Mouse (Mus musculus) forebrain, embryonic 16.5 days (tissue): ENCODE results near the gene Trmo. TPM values are rescaled to one million over a fixed set of nuclear protein-coding genes. Genes with fewer than 3 reads are reported as not detected.
A peak's percentile ranks its signal among the peaks of the same experiment; 100 is the strongest.

Experiments
- ATAC-seq: fragments of 200-750 bp; cut with Nextera tagmentation; 2 replicates; pipeline ENCODE4 v1.8.0; 2017; ENCODE audit warnings: mild to moderate bottlenecking, moderate library complexity
- H3K27ac ChIP-seq: fragments of 300-500 bp; sonication (generic); 2 replicates; pipeline ENCODE4 v1.5.1; 2014; ENCODE audit warnings: low read length, control low read depth
- H3K27me3 ChIP-seq: fragments of 300-500 bp; sonication (generic); replicated peaks from 2 replicates; pipeline ENCODE4 v1.6.1; 2014; ENCODE audit warnings: low read length; ENCODE audit not compliant: control insufficient read depth, insufficient read depth
- H3K36me3 ChIP-seq: fragments of 300-500 bp; sonication (generic); 2 replicates; pipeline ENCODE4 v1.6.1; 2014; ENCODE audit not compliant: control insufficient read depth, insufficient read depth
- H3K4me1 ChIP-seq: fragments of 300-500 bp; sonication (generic); replicated peaks from 2 replicates; pipeline ENCODE4 v1.6.1; 2014; ENCODE audit warnings: low read length; ENCODE audit not compliant: control insufficient read depth, insufficient read depth
- H3K4me2 ChIP-seq: fragments of 300-500 bp; sonication (generic); 2 replicates; pipeline ENCODE4 v1.6.1; 2014; ENCODE audit warnings: mild to moderate bottlenecking, low read length, control low read depth
- H3K4me3 ChIP-seq: fragments of 300-500 bp; sonication (generic); replicated peaks from 2 replicates; pipeline ENCODE4 v1.5.1; 2014; ENCODE audit warnings: mild to moderate bottlenecking, low read length, control low read depth
- H3K9ac ChIP-seq: fragments of 300-500 bp; sonication (generic); replicated peaks from 2 replicates; pipeline ENCODE4 v1.6.1; 2014; ENCODE audit warnings: low read depth, low read length, control low read depth
- H3K9me3 ChIP-seq: fragments of 300-500 bp; sonication (generic); 2 replicates; pipeline ENCODE4 v1.6.1; 2016; ENCODE audit warnings: low read length; ENCODE audit not compliant: control insufficient read depth
- WGBS: fragments of 180-500 bp; shearing (Covaris S2); extraction: QIAGEN DNeasy Blood & Tissue Kit; methylation state at CpG from one replicate; pipeline ENCODE4 v1.1.7; 2014; 5-methylcytosine and 5-hydroxymethylcytosine counted together
- polyA plus RNA-seq: library from polyadenylated mRNA; unstranded; fragments of >200 nt; fragmentation: Nextera tagmentation; extraction: Ambion mirVana; gene quantifications from 2 replicates; pipeline ENCODE4 v1.2.1, GENCODE M21; 2015

Gene Trmo
- polyA plus RNA-seq, 1 experiment from 2014 or later: 13.4 TPM

DNA sequence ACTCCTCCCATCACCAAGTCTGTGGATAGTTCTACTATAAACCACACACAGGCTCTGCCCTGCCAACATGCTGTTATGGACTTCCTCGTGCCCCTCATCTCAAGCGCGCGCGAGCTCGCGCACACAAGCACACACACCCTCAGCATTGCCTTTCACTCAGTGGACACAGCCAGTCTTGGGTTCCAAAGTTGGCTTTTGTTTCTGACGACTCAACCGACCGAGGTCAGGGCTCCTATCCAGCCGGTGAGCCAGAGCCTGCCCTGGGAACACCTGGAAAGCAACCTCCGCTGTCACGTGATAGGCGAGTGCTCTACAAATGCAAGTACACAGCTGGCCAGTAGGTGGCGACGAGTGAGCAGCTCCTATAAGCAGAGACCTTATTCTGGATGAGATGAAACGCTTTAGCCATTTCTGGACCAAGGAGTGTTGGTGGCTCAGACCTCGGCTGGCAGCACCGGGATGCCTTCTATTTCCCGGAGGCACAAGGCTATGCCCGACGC lies 14.3 kb downstream of the Trmo start:
- Histone ChIP-seq H3K27me3 (no peaks in the 10 kb centered on the region), H3K9ac (peak overlapping the region; percentile 39; the same call in 1 of the 2 replicates), H3K27ac (no peak overlapping the region), H3K4me3 (peak overlapping the region; percentile 40), H3K36me3 (peaks cover 16% of the 10 kb centered on the region; the same call in 1 of the 2 replicates), H3K4me1 (peaks cover 7% of the 10 kb centered on the region), H3K9me3 (no peaks in the 10 kb centered on the region), H3K4me2 (peak overlapping the region; percentile 55)
- ATAC-seq: peak; percentile 47; the same call in 1 of the 2 replicates
- 18% methylated on average over 22 of the region's 22 CpGs for WGBS

DNA sequence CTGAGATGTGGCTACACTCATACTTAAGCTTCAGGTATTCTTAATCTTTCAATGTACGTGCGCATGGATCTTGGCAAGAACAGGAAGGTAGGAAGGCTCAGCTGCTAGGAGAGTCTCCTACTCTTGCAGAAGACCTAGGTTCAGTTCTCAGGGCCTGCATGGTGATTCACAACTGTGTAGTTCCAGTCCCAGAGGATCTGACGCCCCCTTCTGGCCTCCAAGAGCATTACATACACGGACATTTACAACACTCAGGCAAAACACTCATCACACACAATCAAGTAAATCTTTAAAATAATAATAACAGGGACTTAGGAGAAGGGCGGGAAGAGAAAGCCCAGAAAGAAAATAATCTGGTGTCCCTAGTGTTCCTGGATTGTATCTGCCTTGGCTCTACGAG lies 14.8 kb downstream of the Trmo start:
- peaks cover 7% of the 10 kb centered on the region for H3K4me1 ChIP-seq
- 55% methylated on average over 6 of the region's 6 CpGs for WGBS
- no peaks in the 10 kb centered on the region for H3K27me3 ChIP-seq
- H3K27ac ChIP-seq: no peak overlapping the region
- H3K9ac ChIP-seq: no peak overlapping the region
- no peaks in the 10 kb centered on the region for H3K9me3 ChIP-seq
- peaks cover 13% of the 10 kb centered on the region; the same call in 1 of the 2 replicates for H3K36me3 ChIP-seq
- no peak for ATAC-seq
- peak overlapping the region; percentile 55 for H3K4me2 ChIP-seq
- H3K4me3 ChIP-seq: no peak overlapping the region; the same call in 1 of the 2 replicates

DNA sequence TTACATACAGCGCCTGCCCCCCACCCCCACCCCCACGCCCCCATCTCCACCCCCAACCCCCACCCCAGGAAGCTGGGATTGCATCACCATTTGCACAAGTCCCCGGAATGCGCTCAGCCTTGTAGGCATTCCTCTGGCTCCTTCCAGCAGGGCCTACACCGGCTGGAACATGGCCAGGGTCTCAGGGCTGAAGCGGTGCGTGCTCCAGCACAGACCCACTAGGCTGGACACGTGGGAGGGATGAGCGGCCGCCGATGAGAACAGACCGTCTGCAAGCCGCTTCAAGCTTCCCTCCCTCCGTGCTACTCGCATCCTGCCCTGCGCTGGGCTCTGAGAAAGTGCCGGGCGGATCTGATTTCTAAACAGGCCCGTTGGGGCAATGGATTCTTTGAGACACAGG lies 18.2 kb downstream of the Trmo start:
- Histone ChIP-seq H3K9ac (peak overlapping the region; percentile 49), H3K4me1 (peaks cover 12% of the 10 kb centered on the region), H3K4me3 (peak overlapping the region; percentile 22; the same call in 1 of the 2 replicates), H3K27me3 (no peaks in the 10 kb centered on the region), H3K9me3 (no peaks in the 10 kb centered on the region; the same call in 1 of the 2 replicates), H3K4me2 (peak overlapping the region; percentile 44), H3K27ac (no peak overlapping the region), H3K36me3 (no peaks in the 10 kb centered on the region)
- ATAC-seq: peak; percentile 64
- WGBS: under 1% methylated on average over 19 of the region's 19 CpGs

DNA sequence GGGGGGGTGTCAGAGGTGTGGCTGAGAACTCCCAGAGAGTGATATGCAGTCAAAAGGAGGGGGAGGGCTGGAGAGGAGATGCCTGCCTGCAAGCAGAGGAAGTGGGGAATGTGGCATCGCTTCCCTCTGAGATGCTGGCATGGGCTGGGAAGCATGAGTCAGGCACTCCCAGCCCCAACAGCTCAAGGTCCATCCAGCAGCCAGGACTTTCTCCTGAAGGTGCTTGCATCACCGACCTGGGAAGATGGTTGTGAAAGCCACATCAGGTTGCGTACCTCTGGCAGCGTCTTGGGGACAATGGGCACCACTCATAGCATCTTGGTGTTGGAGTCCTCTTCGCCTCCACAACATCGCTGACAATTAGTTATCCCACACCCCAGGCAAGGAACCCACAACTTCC lies 18.8 kb downstream of the Trmo start:
- Histone ChIP-seq H3K4me1 (peaks cover 12% of the 10 kb centered on the region), H3K9me3 (no peaks in the 10 kb centered on the region; the same call in 1 of the 2 replicates), H3K4me3 (no peak overlapping the region), H3K27ac (no peak overlapping the region), H3K4me2 (no peak overlapping the region), H3K36me3 (no peaks in the 10 kb centered on the region), H3K9ac (no peak overlapping the region), H3K27me3 (no peaks in the 10 kb centered on the region)
- 56% methylated on average over 6 of the region's 6 CpGs for WGBS
- ATAC-seq: no peak

DNA sequence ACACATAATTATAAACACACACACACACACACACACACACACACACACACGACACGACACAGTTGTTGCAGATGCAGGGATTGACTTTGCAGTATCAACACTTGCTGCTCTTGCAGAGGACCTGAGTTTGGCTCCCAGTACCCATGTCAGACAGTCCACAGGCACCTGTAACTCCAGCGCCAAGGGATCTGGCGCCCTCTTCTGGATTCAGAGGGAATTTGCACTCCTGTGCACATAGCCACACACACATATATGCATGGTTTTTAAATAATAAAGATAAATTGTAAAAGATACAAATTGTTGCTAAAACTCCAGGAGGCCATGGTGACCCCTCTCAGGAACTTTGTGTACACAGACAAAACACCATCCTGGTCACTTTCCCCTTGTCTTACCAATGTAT lies 20.2 kb downstream of the Trmo start:
- Histone ChIP-seq H3K4me2 (no peak overlapping the region), H3K4me3 (no peak overlapping the region), H3K9ac (no peak overlapping the region), H3K4me1 (peaks cover 9% of the 10 kb centered on the region), H3K27me3 (no peaks in the 10 kb centered on the region), H3K9me3 (no peaks in the 10 kb centered on the region; the same call in 1 of the 2 replicates), H3K27ac (no peak overlapping the region), H3K36me3 (no peaks in the 10 kb centered on the region)
- WGBS: 68% methylated on average over 4 of the region's 4 CpGs
- ATAC-seq: no peak

DNA sequence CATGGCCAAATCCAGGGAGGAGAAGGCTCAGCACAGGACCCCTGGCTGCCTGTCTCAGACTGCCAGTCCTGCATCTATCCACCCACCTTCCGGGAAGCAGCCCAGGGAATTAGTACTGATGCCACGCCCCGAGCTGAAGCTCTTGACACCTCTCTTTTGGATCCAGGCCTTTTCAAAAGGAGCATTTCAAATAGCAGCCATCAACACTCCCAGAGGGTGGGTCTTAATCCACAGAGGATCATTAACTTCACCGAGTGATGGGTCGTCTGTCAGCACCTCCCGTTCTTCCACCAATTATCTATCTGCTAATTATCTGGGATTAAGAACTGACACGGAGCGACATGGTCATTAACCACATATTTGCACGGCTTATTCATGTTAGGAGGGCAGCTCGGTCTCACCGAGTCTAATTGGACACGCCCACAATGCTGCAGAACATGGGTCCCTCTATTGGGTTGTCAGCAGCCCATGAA lies 21.7 kb downstream of the Trmo start:
- H3K4me2 ChIP-seq: peak overlapping the region; percentile 26; the same call in 1 of the 2 replicates
- no peak overlapping the region for H3K4me3 ChIP-seq
- 0 out of 2 replicates have a peak overlapping the region, but pooled peaks have one; percentile 5 for H3K9ac ChIP-seq
- no peaks in the 10 kb centered on the region for H3K27me3 ChIP-seq
- peak; percentile 57 for ATAC-seq
- H3K36me3 ChIP-seq: no peaks in the 10 kb centered on the region
- no peak overlapping the region for H3K27ac ChIP-seq
- WGBS: 2% methylated on average over 12 of the region's 12 CpGs
- H3K4me1 ChIP-seq: peaks cover 9% of the 10 kb centered on the region
- H3K9me3 ChIP-seq: no peaks in the 10 kb centered on the region; the same call in 1 of the 2 replicates

DNA sequence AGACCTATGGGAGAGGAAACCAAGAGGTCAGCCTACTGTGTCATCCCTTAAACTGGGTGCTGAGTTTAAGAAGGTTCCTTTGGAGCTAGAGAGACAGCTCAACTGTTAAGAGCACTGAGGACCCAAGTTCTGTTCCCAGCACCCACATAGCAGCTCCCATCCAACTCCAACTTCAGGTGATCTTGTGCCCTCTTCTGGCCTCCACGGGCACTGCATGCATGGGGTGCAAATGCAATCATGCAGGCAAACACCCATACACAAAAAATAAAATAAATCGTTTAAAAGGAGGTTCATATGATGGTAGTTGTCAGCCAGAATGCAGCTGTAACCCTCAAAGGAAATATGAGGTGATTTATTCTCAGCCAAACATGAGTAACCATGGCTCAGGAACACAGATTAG lies 24.9 kb downstream of the Trmo start:
- H3K9ac ChIP-seq: no peak overlapping the region
- H3K27me3 ChIP-seq: no peaks in the 10 kb centered on the region
- no peak for ATAC-seq
- H3K9me3 ChIP-seq: no peaks in the 10 kb centered on the region; the same call in 1 of the 2 replicates
- H3K27ac ChIP-seq: no peak overlapping the region
- peaks cover 6% of the 10 kb centered on the region for H3K4me1 ChIP-seq
- 86% methylated on average over 2 of the region's 2 CpGs for WGBS
- no peaks in the 10 kb centered on the region for H3K36me3 ChIP-seq
- H3K4me2 ChIP-seq: no peak overlapping the region
- H3K4me3 ChIP-seq: no peak overlapping the region

DNA sequence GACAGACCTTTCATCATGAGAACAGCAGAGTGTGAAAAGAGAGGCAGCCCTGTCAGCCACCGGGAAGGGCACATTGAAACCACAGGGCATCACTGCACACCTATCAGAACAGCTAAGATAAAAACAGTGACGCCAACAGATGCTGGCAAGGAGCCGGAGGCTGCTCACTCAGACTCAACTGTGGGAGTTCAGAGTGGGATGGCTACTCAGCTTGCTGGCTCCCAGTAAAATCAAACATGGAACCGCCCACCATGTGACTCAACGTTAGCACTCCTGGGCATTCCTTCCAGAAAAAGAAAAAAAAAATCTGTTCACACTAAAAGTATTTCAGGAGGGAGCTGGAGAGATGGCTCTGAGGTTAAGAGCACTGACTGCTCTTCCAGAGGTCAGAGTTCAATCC lies 28.0 kb downstream of the Trmo start:
- no peak overlapping the region for H3K9ac ChIP-seq
- H3K9me3 ChIP-seq: no peaks in the 10 kb centered on the region
- no peaks in the 10 kb centered on the region for H3K27me3 ChIP-seq
- H3K27ac ChIP-seq: no peak overlapping the region
- H3K4me2 ChIP-seq: no peak overlapping the region
- H3K4me3 ChIP-seq: no peak overlapping the region
- H3K36me3 ChIP-seq: no peaks in the 10 kb centered on the region
- 77% methylated on average over 5 of the region's 5 CpGs for WGBS
- H3K4me1 ChIP-seq: no peaks in the 10 kb centered on the region
- no peak for ATAC-seq

DNA sequence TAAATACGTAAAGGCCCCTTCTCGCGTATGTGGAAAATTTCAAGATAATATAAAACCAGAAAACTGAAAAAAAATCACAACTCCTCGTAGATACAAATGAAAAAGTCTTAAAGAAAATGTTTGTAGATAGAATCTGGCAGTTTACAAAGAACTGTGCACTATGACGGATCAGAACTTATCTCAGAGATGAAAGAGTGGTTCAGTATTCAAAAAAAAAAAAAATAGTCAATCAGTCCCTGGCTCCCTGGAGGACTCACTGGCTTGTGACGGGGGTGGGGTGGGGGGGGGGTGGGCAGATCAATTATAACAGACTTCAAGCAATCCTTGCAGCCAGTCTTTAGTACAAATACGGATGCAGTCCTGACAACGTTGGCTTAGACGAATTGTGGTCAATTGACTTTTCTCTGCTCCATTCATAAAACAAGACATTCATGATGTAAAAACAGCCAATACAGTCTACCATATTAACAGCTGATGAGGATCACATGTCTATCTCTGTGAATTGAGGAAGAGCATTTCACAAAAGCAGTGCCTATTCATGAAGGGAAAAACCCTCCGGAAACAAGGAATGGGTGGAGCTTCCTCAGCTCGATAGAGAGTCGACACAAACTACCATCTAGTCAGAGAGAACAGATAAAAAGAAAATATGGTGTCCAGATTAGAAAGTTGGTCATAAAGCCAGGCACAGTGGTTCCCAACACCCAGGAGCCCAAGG lies 29.5 kb downstream of the Trmo start:
- Histone ChIP-seq H3K9me3 (no peaks in the 10 kb centered on the region), H3K27me3 (peaks cover 2% of the 10 kb centered on the region; the same call in 1 of the 2 replicates), H3K27ac (no peak overlapping the region), H3K4me3 (no peak overlapping the region), H3K36me3 (no peaks in the 10 kb centered on the region), H3K4me2 (no peak overlapping the region), H3K4me1 (no peaks in the 10 kb centered on the region), H3K9ac (no peak overlapping the region)
- no peak for ATAC-seq
- WGBS: 80% methylated on average over 12 of the region's 12 CpGs
